Mouse (Mus musculus): ENCODE results near the gene Gpatch3.

Gpatch3 gene

DNA sequence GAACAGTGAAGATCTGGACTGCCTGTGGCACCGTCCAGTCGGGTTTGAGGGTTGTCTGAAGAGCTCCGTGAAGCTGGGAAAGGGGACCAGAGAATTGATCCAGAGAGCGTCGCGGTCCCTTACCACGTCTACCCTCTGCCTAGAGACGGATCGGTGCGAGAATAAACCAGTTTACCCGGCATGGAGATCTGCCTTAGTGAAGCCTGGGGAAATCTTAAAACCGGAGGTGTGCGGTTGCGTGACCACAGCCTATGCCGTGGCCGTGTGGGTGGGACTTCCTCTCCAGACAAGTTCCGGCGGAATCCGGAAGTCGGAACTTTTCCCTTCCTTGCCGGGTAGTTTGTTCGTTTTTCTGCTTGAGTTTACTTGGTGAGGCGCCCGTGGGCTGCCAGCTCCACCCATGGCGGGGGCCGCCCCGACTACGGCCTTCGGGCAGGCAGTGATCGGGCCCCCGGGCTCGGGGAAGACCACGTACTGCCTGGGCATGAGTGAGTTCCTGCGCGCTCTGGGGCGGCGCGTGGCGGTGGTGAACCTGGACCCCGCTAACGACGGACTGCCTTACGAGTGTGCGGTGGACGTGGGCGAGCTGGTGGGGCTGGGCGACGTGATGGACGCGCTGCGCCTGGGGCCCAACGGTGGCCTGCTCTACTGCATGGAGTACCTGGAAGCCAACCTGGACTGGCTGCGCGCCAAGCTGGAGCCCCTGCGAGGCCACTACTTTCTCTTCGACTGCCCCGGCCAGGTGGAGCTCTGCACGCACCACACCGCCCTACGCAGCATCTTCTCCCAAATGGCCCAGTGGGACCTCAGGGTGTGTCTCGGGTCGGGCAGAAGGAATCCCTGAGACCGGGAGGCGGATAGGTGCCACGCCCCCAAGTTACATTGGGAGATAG, 9.8 kb downstream of the Gpatch3 start, which contains the start of gene Gpn2:
Gene Gpn2 (plus strand): TSS at position 304 of the 893 bp plus-strand sequence.
- in situ Hi-C loops (cut with MboI, MseI), result no loop called here

- in situ Hi-C loops (cut with MboI, MseI), result loop anchor here (10.0 kb wide), 2 partner anchors 52 to 242 kb away; no protein-coding TSS in a partner anchor
Measured at GRCm38 (mm10) chr4:133592570-133592969, 18.0 kb downstream of the Gpatch3 start.

DNA sequence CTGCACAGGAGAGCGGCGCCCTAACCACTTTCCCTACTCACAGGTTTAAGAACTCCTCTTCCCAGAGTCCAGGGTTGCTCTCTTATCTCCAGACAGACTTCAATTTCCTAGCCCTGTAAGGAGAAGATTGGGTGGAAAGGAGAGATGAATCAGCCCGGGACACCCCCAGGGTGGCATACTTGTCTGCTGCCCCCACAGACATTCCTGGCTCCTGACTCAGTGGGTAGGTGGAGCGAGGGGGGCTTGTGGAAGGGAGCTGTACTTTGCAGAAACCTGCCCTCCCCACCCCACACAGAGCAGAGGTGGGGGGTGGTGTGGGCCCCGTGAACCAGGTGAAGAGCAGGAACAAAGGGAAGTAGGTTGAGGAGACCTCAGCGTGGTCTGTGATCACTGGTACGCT, 21.0 kb downstream of the Gpatch3 start:
- in situ Hi-C loops (cut with MboI, MseI), result loop anchor here (10.0 kb wide), 2 partner anchors 49 to 239 kb away; no protein-coding TSS in a partner anchor

DNA sequence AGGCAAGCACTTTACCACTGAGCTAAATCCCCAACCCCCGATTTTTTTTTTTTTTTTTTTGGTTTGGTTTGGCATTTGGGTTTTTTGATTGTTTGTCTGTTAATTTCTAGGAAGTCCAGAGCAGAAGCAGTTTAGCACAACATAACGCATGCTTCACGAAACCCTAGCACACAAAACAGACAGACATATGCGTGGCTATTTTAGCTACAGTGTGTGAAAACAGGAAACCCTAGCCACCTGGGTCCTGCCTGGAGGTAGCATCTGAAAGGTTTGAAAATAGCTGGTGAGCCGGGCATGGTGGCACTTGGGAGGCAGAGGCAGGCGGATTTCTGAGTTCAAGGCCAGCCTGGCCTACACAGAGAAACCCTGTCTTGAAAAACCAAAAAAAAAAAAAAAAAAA, 21.5 kb downstream of the Gpatch3 start:
- in situ Hi-C loops (cut with MboI, MseI), result loop anchor here (10.0 kb wide), 2 partner anchors 49 to 239 kb away; no protein-coding TSS in a partner anchor

GRCm38 (mm10) chr4:133598616-133599015, 24.1 kb downstream of the Gpatch3 start:
- in situ Hi-C loops (cut with MboI, MseI), result loop anchor here (10.0 kb wide), 2 partner anchors 46 to 236 kb away; no protein-coding TSS in a partner anchor

DNA sequence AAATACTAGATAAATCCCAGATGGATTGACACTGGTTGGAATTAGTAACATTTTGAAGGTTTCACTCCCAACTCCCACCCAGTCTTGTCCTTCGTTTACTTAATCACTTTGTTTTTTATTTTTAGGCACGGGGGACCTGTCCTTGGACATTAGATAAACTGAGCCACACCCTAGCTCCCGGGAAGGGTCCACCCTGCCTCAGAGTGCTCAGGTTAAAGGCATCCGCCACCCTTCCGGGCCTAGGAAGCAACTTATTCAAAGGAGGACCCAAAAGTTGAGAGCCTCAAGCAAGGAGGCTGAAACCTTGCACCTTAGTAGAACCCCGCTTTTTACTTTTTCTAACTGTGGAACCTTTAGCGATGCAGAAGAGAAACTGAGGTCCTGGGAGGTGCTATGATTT, 24.6 kb downstream of the Gpatch3 start:
- in situ Hi-C loops (cut with MboI, MseI), result loop anchor here (10.0 kb wide), 2 partner anchors 46 to 236 kb away; no protein-coding TSS in a partner anchor

GRCm38 (mm10) chr4:133599571-133600073, 25.1 kb downstream of the Gpatch3 start:
- in situ Hi-C loops (cut with MboI, MseI), result loop anchor here (10.0 kb wide), 2 partner anchors 45 to 235 kb away; no protein-coding TSS in a partner anchor

GRCm38 (mm10) chr4:133600306-133600705, 25.8 kb downstream of the Gpatch3 start:
- in situ Hi-C loops (cut with MboI, MseI), result no loop called here

DNA sequence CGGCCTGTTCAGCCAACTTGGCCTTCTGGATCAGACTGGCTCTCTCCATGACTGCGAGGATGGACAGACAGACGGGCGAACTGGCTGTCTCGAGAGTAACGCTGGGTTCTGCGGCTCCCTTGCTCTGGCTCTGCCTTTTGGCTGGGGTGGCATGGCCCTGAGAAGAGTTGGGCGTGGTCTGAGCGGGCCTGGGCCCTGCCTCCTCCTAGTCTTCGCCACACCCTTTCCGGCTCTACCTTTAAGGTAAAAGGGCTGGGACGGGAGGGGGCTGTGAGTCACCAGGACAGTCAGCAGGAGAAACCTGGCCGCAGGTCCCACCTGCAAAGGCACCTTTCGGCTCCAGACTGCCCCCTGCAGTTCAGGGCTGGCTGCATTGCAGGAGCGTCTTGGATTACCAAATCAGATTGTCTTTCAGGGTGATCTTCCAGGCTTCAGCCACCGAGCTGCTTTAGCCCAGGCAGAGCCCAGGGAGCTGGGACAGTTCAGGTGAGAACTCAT, 27.2 kb downstream of the Gpatch3 start, which contains the start of gene Sfn:
Gene Sfn (minus strand): TSS at position 448 of the 498 bp plus-strand sequence.
- in situ Hi-C loops (cut with MboI, MseI), result no loop called here

DNA sequence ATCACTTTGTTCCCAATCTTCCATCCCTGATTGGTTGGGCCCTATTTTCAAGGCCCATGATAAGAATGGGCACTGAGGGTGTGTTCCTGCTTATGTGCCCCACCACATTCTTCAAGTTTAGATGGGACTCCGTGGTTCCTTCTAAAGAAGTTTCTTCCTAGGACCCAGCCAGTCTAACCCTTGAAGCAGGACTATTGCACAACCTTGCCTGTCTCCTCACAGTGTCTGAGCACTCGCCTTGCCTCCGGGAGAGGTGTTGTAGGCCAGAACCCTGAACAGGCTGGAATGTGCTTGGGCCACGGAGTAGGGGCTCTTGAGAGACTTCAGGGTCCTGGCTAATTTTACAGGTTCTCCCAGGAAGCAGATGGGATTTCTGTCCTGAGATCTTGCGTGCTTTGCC, 28.5 kb downstream of the Gpatch3 start:
- in situ Hi-C loops (cut with MboI, MseI), result no loop called here

DNA sequence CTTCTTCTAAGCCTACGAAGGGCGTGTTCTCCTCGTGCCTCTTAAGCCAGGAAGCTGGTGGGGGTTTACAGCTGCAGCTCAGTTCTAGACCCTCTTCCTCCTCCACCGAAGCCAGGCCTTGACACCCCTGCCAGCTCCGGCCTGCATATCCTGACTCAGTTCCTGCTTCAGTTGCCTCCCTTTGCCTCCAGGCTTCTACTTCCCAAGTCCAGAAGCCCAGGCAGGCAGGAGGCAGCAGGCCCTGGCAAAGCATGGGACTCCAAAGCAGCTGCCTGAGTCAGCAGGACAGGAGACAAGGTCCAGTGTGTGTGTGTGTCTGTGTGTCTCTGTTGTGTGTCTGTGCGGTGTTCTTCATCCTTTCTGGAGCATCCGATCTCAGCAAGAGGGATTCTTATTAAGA, 29.6 kb downstream of the Gpatch3 start:
- in situ Hi-C loops (cut with MboI, MseI), result no loop called here

- in situ Hi-C loops (cut with MboI, MseI), result no loop called here
Measured at GRCm38 (mm10) chr4:133604856-133605255, 30.3 kb downstream of the Gpatch3 start.

GRCm38 (mm10) chr4:133605330-133605729, 30.8 kb downstream of the Gpatch3 start:
- in situ Hi-C loops (cut with MboI, MseI), result no loop called here

DNA sequence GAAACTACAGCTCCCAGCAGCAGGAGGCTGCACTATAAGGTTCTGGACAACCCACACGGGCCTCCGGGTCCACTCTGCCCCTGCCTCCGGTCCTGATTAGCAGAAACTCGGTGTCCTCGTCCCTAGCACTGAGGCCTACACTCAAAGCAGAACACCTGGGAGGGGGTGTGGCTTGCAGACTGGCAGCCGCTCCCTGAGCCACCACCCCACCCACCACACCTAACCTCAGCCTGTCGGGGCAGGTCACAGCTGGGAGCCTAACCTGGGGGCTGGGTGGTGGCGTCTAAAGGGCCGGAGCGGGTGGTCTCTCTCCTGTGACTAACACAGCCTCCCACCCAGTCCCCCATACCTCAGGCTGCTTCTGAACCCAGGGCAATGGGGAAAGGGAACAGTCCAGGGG, 32.7 kb downstream of the Gpatch3 start:
- in situ Hi-C loops (cut with MboI, MseI), result no loop called here

DNA sequence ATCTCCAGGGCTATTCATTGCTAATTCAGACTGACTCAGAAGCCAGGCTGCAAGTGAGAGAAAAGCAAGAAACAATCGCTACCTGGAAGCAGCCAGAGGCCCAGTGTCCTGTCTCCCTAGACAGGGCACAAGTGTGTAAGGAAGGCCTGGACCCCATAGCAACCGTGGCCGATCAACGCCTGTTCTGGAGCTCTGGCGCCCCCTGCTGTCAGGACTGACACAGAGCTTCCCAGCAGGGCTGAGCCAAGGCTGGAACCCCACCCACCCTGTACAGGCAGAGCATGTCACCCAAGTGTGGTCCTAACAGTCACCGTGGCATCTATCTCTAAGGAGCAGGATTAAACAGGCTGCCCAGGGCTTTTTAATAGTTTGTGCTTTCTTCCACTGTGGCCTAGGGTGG, 35.2 kb downstream of the Gpatch3 start:
- in situ Hi-C loops (cut with MboI, MseI), result no loop called here

- in situ Hi-C loops (cut with MboI, MseI), result no loop called here
Measured at GRCm38 (mm10) chr4:133611815-133612214, 37.3 kb downstream of the Gpatch3 start.

DNA sequence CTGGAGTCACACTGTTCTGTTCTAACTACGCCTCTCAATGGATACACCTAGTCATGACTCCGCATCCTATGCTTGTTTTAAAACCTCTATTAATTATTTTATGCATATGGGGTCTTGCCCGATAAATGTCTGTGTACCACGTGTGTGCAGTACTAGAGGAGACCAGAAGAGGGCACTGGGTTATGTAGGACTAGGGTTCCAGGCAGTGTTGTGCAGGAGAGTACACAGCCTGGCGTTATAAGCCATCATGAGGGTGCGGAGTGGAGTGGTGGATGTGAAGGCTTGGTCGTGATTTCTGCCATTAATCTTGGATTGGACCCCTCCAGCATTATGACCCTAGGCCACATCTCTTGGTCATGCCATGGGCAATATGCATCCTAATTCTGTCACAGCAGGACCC, 37.9 kb downstream of the Gpatch3 start:
- in situ Hi-C loops (cut with MboI, MseI), result no loop called here

- in situ Hi-C loops (cut with MboI, MseI), result no loop called here
Measured at GRCm38 (mm10) chr4:133613026-133613425, 38.5 kb downstream of the Gpatch3 start.

GRCm38 (mm10) chr4:133613867-133614266, 39.3 kb downstream of the Gpatch3 start:
- in situ Hi-C loops (cut with MboI, MseI), result no loop called here

- in situ Hi-C loops (cut with MboI, MseI), result no loop called here
Measured at GRCm38 (mm10) chr4:133614274-133614761, 39.8 kb downstream of the Gpatch3 start.

DNA sequence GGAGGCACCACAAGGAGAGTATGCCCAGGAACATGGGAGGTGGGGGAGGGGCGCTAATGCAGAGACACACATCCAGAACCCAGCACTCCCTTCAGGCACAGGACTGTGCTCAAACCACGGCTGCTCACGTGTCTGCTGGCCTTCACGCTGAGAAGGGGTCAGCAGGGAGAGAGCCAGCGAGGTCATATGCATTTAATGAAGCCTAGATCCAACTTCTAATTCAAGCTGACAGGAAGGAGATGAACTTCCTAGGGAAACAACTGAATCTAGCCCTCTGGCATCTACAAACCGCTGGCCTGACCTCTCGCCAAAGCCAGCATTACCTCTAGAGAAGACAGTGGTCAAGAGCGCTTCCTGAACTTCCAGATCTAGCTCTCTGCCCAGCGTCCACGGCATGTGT, 40.9 kb downstream of the Gpatch3 start:
- in situ Hi-C loops (cut with MboI, MseI), result no loop called here

DNA sequence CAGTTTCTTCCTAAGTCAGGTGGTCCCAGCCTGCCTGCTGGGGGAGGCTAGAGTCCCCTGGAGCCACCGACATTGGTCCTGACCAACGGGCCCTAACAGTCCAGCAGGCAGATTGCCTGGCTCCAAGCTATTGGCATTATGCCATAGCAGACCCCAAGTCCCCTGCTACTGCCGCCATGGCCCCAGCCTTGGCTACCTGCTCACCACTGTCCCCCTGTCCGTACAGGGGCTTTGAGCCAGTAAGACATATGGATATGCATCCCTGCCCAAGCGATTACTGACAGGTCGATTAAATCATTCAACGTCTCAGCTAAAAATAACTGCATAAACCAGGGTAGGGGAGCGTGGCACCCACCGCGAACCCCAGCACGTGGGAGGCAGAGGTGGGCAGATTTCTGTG, 43.4 kb downstream of the Gpatch3 start:
- in situ Hi-C loops (cut with MboI, MseI), result no loop called here
